Mouse (Mus musculus) kidney, postnatal 10 days (tissue): ENCODE results near the gene Blm.

Source experiments
- DNase-seq: peaks from one replicate; pipeline ENCODE4 v3.0.0; 2021; ENCODE audit warnings: mixed read lengths

Blm gene

DNA sequence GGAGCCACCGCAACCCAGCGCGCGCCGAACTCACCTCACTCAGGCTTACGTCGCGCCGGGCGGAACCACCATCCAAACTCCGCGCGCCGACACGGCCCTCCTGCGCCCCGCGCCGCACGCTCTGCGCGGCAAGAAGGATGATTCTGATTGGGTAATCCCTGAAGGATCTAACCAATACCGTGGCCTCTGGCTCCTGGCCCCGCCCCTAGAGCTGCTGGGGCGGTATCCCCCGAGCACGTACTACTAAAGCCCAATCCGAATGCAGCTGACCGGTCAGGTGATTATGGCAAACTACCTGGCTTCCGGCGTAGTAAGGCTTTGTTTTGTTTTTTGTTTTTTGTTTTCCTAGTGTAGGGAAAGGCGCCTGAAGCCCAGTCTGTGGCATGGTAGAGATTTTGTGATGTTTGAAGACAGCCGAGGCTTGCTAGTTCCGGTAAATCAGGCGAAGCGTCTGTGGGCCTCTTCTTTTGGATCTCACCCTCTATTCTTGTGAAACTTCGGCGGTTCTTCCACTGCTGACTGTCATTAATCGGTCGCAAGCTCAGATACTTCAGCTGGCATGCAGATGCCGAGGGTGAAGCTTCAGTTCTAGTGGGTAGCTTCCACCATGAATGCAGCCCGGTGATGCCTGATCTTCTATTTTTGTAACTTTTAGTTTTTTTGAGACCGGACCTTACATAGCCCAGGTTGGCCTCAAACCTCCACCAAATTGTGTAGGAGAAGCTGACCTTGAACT lies at the start of gene Blm:
Gene Blm (minus strand): TSS at position 111 of the 736 bp plus-strand sequence.
- DNase-seq: peak; percentile 98

DNA sequence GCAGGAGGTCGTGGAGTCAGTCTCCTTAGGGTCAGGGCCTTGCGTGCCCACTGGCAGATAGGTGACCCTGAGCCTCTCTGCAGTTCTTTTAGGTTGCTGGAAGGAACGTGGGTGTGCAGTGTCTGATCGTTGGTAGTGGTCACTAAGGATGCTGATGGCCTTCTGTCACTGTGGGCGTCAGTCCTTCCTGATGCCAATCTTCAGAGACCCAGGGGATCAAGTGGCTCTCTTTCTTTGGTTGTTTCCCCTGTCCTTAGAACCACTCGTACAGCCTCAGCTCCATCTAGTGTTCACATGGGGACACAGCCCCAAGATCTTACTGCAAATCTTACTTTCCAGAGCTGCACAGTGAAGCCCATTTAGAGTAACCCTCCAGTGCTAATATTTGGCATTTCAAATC lies 49.1 kb upstream of the Blm start:
- DNase-seq: peak; percentile 79

DNA sequence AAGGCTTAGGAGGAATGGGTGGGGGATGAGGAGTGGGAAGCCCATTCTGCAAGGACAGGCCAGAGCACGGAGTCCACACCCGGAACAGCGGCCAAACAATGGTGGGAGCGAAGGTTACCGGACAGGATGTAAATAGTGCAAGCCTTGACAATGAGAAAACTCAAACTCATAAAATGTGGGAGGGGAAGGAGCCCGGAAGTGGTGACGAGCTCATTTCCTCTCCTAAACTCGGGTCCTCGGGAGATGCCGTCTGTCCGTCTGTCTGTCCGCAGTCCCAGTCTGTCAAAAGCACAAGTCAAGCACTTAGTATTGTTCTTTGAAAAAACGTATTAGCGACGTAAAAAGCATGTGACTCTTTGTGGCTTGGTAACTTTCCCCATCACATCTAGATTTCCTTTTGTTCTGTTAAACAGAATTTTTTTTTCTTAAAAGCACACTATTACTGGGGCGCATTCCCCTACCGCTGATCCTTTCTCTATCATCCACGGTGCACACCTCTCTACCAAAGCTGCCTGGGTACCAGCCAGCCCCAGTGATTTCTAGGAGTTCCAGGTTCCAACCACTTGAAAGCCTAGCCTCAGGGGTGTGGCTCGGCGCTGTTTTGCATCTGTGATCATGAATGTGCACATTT lies 48.0 kb upstream of the Blm start:
- DNase-seq: peak; percentile 78

DNA sequence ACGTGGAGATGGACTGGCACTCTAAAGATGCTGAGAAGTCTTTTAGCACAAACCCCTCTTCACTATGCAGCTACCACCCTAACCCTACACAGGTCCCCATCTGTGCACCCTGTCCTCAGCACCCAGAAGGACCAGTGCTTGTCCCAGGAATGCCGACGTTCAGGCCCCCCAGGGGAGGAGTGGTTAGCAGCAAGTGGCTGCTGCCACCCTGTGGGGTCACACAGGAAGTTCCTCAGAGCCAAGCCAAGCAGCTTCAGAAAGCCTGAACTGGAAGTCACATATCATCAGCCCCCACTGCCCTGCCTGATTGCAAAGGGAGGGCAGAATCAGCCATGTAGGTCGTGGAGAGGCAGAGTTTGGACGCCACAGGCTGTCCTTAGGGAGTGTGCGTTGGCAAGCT lies 45.4 kb upstream of the Blm start:
- DNase-seq: peak; percentile 64

DNA sequence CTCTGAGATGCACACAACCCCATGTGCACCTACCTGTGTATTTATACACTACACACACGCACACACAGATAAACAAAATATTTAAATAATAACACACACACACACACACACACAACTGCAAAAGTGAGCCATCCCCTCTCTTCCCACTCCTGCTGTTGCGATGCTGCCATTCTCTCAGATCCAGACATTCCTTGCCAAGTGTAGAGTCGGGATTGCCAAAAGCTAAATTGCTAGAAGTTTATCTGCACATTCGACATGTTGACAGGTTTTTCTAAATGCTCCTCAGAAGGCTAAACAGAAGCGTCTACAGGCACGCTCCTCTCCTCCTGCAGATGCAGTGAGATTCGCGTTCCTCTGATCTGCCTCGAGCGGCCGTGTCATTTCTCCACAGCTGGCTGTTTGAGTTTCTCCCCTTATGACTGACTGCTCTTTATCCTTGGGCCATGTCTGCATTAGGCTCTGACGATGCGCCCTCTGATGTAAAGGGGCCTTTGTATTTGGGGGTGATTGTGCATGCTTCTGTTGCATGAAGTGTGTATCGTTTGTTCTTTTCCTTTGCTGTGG lies 42.6 kb upstream of the Blm start:
- DNase-seq: no peak

DNA sequence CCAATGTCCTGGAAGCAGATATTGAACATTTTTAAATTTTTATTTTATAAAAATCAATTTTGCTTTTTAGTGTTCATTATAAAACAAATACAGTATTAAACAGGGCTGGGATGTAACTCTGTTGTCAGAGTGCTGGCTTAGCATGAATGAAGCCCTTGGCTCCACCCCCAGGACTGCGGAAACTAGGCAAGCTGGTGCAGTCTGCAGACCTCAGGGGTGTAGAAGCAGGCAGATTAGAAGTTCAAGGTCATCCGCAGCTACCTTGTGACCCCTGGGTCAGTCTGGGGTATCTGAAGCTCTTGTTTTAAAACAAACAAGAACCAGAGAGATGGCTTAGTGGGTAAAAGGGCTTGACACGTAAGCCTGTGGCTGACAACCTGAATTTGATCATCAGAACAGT lies 41.7 kb upstream of the Blm start:
- DNase-seq: no peak

DNA sequence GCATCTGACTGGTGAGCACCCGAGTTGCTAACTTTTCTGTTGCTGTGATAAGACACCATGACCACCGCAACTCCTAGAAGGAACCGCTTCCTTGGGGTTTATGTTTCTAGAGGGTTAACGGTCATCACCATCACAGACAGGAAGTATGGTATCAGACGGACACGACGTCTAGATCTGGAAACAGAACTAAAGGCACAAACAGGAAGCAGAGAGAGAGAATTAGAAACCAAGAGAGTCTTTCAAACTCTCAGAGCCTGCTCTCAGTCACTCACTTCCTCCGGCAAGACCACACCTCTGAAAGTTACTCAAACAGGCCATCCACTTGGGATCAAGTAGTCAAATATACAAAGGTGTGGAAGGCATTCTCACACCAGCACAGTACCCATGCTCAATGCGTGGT lies 40.8 kb upstream of the Blm start:
- no peak for DNase-seq

DNA sequence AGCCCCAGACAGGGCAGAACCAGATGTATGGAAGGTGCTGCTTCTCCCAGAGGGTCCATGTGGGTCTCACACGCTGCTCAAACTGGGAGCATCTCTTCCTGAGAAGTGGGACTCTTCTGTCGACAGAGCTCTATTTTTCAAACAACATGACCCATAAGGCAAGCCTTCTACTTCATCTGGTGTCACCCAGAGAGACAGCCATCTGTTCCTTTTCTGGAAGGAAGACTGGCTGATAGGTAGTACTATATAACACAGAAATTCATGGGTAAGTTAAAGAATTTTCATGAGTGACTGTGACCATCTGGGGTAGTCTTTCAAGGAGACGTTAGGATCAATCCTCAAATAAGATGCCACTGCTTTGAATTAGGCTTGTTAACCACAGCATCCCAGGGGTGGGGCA lies 38.2 kb upstream of the Blm start:
- no peak for DNase-seq

DNA sequence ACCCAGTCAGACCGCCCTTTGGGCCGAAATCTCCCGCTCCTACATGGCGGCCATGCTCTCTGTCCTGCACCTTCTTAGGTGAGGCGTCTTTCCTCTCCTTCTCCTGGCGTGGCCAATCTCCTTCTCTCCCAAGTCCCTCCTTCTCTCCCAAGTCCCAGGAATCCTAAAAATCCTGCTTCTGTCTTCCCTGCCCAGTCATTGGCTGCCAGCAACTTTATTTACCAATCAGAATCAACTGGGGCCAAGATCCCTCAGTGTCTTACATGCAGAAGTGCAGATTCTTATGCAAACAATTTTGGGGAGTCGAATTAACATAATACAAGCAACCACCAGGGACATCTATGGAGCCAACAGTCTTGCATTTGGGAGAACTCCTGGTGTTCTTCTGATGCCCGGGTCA lies 33.1 kb upstream of the Blm start:
- DNase-seq: no peak

DNA sequence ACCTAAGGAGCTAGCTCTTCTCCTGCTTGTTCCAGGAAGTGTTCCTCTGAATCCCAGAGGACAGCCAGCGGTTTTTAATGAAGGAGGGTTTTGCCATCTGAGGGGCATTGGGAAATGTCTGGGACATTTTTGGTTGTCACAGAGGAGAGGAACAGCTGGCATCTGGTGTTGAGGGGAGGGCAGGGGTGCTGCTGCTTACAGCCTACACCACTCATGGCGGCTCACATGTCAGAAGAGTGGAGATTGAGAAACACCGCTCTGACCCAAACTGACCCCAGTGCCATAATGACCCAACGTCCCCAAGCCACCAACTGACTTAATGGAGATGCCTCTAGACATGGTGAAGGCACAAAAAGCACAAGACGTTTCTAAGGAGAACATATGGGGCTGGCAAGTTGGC lies 27.0 kb upstream of the Blm start:
- DNase-seq: no peak

DNA sequence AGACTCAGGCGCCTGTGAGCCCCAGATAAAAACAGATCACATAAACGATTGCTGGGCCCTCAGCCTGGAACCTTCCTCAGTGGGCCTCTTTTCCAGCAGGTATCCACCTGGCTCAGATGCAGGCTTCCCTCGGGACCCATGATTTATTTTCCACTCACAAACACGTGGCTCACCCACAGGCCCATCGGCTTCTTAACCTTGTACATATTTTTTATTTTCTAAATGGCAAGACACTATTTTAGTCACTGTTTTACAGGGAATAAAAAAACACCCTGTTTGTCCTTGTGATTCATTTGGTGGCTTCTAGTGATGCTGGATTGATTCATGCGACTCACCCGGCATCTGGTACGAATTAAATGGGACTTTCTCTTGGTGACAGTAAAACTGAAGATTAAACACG lies 26.4 kb upstream of the Blm start:
- no peak for DNase-seq

DNA sequence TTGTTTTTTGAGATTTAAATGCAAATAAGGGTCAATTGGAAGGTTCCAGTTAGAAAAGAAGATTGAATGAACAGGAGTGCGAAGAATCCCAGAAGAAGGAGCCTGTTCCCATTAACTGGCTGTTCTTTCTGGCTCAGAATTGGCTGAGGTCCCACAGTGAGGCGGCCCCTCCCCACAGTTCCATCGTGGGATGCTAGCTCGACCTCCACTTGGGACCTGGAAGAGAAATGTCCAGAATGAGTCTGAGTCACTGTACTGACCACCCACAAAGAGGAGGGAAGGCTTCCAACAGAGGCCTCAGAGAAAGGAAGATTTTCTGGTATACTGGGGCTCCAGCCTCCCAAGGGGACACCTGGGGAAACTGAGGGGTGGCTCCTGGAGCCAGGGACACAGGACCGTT lies 23.7 kb upstream of the Blm start:
- DNase-seq: no peak

DNA sequence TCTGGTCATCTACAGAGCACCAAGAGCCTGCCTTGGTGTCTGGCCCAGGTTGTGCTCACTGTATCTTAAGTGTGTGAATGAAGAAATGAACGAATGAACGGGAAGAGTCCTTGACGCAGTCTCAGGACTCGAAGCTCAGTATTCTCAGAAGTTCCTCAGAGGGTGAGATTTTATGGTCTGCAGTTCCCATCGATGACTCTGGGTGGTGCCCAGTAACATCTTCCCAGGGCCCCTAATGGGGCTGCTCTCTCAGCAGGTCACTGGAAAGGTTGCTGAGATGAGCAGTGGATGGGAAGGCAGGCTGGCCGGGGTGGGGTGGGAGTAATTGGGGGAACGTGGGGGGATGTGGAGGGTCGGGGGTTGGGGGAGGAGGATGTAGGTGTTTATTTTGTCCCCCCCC lies 23.2 kb upstream of the Blm start:
- DNase-seq: no peak

DNA sequence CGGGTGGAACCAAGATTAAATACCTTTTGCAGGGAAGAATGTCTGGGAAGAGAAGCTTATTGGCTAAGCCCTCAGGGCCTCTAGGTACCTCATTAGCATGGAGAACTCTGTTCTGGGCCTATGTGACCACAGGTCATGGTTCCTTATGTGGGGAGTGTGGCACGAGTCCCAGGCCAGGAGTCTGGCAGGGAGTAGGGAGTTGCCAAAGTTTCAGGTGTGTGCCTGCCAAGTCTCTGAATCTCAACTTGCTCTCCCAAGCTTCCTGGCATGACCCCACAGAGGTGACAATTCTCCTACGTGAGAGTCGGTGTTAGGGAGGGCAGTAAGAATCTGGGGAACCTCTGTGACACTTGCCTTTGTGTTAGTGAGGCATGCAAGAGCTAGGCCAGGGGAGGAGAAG lies 22.2 kb upstream of the Blm start:
- DNase-seq: no peak

DNA sequence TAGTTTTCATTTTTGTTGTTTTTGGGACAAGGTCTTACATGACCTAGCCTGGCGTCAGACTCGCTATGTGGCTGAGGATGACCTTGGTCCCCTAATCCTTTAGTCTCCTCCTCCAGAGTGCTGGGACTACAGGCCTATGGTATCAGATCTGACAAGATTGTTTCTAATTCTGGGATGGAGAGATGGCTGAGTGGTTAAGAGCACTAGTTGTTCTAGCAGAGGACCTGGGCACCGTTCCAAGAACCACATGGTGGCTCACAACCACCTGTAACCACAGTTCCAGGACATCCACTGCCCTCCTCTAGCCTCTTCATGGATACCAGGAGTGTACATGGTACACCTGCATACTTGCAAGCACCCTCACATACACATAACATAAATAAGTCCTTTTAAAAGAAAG lies 21.2 kb upstream of the Blm start:
- peak; percentile 51 for DNase-seq

DNA sequence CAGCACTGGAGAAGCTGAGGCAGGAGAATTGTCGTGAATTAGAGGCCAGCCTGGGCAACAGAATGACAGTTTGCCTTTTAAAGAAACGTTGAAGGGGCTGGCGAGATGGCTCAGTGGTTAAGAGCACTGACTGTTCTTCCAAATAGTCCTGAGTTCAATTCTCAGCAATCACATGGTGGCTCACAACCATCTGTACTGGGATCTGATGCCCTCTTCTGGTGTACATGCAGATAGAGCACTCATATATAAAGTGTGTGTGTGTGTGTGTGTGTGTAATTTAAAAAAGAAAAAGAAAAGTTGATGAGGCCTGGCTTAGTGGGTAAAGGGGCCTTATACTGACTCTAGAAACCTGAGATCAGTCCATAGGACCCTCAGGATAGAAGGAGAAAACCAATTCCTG lies 20.2 kb upstream of the Blm start:
- no peak for DNase-seq

DNA sequence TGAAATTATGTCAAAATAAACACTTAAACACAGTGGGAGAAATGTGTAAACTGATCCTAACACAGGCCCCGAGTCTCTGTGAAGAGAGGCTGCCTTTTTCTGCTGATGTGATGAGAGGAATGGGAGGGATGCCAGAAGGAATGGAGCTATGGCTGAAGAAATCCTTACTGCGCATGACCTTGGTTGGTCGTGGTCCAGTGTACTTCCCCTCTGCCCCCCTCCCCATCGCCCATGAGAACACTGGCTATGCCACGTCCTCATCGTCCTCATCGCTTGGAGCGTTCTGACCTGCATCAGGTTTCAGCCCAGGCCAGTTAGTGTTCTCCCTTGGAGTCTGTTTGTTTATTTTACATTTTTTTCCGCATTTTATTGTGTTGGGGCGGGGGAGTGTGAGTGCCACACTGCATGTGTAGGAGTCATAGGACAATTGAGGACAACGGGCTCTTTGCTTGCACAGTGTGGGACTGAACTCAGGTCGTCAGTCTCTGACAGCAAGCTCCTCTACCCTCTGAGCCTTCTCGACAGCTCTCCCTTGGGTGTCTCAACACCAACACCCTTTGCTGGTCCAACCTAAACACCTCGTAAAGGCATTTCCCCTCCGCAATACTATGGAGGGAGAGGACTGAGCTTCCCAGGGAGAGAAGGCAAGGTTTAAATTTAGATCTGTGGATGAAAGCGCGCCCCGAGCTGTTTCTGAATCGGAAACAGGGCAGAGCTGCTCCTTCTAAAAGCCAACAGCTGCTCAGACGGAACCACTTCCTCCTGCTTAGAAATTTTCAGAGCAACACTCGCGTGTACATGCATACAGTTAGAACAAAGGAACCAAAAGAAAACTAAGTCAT lies 19.5 kb upstream of the Blm start:
- peak; percentile 56 for DNase-seq

DNA sequence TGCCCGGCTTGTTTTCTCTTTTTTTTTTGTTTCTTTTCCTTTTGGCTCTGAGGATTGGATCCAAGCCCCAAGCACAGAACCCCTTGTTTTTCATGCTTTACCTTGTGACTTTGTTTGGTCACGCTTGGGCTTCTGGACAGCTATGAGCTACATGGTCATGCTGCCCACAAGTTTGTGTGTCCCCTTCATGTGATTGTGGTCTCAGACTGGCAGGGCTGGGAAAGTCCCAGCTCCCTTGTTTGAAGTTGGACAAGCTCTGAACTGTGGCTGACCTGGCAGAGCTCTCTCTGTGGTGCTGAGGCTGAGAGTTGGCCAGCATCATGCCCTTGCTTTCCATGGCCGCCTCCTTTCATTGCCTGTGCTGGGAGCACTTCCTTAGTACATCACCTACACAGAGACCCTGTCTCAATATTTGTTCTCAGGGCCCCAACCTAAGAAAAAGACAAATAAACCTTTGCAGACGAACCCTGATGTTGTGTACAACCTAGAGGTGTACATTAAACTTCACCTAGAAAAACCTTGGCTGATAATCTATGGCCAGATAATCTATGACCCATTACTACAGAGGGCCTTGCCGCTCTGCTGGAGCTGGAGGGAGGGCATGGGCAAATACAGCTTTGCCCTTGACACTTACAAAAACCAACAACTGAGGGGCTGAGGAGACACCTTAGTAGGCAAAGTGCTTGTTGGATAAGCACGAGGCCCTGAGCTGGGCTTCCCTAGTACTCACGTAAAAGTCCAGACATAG lies 13.8 kb upstream of the Blm start:
- DNase-seq: no peak

DNA sequence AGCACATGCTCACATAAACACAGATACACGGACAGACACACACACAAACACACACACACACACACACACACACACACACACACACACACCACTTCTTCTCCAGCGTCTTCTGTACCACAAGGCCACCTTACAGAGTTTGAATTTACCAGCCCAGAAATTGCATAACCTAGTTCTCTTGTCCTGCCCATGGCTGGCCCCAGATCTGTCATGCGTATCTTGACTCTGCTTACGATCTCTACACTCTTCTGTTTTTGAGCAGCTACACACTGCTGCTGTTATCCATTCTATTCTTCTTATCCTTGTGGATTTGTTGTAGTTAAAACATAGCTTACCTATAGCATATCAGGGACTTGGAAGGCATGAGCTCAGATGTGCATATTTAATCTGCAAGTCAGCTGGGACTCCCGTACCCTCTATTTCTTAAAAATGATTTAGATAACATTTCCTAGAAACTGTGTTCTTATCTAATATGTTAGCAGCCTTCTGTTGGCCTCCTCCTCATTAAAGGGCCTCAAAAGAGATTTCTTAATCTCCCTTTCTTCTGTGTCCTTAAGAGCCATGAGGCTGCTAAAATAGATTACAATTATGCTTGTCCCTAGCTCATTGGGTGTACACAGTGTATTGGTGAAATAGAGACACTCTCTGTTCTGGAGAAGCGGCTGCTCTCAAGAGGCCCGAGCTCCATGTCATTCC lies 7.4 kb upstream of the Blm start:
- DNase-seq: no peak

DNA sequence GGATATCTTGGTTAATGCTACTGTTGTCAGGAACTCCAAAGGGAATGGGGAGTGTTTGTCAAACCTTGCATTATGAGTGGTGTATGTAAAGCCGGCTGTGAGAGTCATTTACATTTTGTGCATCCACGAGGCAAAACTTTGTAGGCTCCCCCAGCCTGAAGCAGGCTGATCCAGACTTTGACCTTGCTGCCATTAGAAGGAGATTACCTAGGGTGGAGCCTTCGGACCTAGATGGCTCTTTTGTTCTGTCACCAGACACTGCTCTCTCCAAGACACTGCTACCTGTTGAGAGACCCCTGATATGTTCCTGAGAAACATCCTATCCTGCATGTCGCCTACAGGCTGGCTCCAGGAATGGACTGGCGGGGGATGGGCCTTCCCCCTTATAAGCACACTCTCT lies 4.7 kb upstream of the Blm start:
- DNase-seq: no peak

DNA sequence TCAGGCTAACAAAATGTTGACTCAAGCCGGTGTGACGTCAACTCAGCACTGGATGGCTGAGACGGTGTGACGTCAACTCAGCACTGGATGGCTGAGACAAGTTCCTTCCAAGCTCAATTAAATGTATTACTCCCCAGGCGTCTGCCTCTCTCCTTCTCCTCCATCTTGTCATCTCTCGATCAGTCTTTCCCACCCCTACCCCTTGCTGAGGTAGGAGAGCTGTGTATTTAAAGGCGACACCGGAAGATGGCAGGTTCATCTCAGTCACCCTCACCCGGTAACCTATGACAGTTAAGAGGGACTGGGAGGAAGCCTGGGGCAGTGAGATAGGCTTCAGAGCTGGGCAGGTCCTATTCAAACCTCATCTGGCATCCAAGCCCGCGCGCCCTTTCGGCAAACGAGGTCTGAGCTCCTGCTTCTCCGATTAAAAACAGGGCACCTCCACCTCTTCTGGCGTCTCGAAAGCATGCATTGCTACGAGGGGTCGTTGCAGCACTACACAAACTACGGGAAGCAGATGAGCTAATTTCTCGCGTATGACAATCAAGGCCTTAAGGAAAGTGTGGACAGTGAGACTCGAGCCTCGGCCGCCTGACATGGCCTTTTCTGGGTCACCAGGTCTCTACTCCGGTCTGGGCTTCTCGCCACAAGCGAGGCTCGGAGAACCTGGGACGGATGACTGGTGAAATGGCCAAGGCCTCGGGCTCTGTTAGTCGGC lies 469 bp downstream of the Blm start:
- DNase-seq: no peak

DNA sequence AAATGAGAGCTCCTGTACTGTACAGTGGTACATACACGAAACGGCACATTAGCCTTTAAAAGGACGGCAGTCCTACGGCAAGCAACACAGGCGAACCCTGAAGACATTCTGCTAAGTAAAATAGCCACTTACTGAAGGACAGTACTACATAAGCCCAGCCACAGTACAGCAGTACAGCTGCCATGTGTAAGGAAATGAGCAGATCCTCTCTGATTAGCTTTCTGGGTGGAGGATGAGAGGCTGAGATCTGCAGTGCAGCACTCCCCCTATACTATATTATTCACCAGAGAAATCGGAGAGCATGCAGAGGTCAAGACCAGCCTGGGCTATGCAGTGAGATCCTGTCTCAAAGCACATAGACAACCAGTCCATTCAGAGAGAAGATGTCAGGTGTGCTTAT lies 3.8 kb downstream of the Blm start:
- no peak for DNase-seq
